Comparison of ENCODE assay signal across 1 mouse cellular context in the genomic region with DNA sequence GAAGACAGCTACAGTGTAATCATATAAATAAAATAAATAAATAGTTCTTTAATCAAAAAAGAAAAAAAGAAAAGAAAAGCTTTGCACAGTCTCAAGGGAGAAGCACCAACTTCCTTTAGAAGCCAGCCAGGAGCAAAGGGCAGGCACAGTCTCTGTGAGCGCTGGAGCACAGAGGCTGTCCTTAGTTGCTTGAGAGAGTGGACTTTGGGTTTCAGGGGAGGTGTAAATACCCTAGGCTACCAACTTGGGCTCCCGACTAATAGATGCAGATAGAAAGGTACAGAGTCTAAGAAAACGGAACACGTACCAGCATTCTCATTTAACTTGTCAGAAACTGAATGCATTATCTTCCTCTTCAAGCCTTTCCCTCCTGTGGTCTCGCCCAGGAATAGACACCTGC.
A peak's percentile ranks its signal among the peaks of the same experiment; 100 is the strongest.
TF ChIP-seq lines count a peak whose summit lies in the region.

No protein-coding gene starts in this region.

TF ChIP-seq in MEL, 35 proteins besides CTCF, POLR2A, EP300 and RAD21:
- TF ChIP-seq ZC3H11A (IDR thresholded peaks at IDR 0.05; ENCODE audit: low read depth, low read length): no peak
- TF ChIP-seq USF1 (IDR thresholded peaks at IDR 0.05; ENCODE audit: low read depth, low read length): 0 out of 2 replicates have a peak, but pooled peaks have one; percentile 8
- TF ChIP-seq ZKSCAN1 (IDR thresholded peaks at IDR 0.05; ENCODE audit: low read depth, low read length): no peak
- TF ChIP-seq USF2 (IDR thresholded peaks at IDR 0.05; ENCODE audit: borderline replicate concordance in 1 of 2, insufficient read depth in 1 of 2, low read depth in 1 of 2, low read length in 2 of 2): no peak
- no peak for TF ChIP-seq RCOR1 (IDR thresholded peaks at IDR 0.05; ENCODE audit: low read depth, low read length)
